Mouse (Mus musculus): ENCODE measurements around the gene Slc35f3. TPM values are rescaled to one million over a fixed set of nuclear protein-coding genes. Genes with fewer than 3 reads are reported as not detected.

Gene Slc35f3
- polyA plus RNA-seq (2014; fragmentation: Nextera tagmentation; extraction: Ambion mirVana), result 0.30 and 0.83 TPM in 2 replicates

- WGBS, result under 1% methylated on average over 70 of the region's 72 CpGs
- Histone ChIP-seq H3K4me1 (ENCODE audit: control insufficient read depth, insufficient read depth, low read length) (no peaks in the 10 kb centered on the region), H3K4me3 (ENCODE audit: low read length) (peak within 1 kb of the TSS; percentile 48), H3K27me3 (ENCODE audit: control insufficient read depth, insufficient read depth, low read length) (peaks cover 15% of the 10 kb centered on the region), H3K9me3 (ENCODE audit: control insufficient read depth, low read length) (no peaks in the 10 kb centered on the region), H3K27ac (ENCODE audit: low read depth, low read length) (no peak within 1 kb of the TSS), H3K36me3 (ENCODE audit: control insufficient read depth, insufficient read depth, low read length) (no peaks in the 10 kb centered on the region), H3K4me2 (replicated peaks; ENCODE audit: low read depth, low read length) (peak within 1 kb of the TSS; percentile 83), H3K9ac (ENCODE audit: low read depth, low read length) (peak within 1 kb of the TSS; percentile 59)
- ATAC-seq (ENCODE audit: low FRiP score, low TSS enrichment), result peak; percentile 81
These were observed at the start of gene Slc35f3 for GRCm38 (mm10) chr8:126298296-126299093. Gene Slc35f3 (plus strand): TSS chr8:126298558.

- no peak overlapping the region for H3K9ac ChIP-seq (ENCODE audit: low read depth, low read length)
- no peaks in the 10 kb centered on the region for H3K4me1 ChIP-seq (ENCODE audit: control insufficient read depth, insufficient read depth, low read length)
- no peak for ATAC-seq (ENCODE audit: low FRiP score, low TSS enrichment)
- H3K27ac ChIP-seq (ENCODE audit: low read depth, low read length), result no peak overlapping the region
- H3K27me3 ChIP-seq (ENCODE audit: control insufficient read depth, insufficient read depth, low read length), result no peaks in the 10 kb centered on the region
- 37% methylated on average over 4 of the region's 4 CpGs for WGBS
- H3K4me2 ChIP-seq (replicated peaks; ENCODE audit: low read depth, low read length), result no peak overlapping the region
- no peaks in the 10 kb centered on the region for H3K9me3 ChIP-seq (ENCODE audit: control insufficient read depth, low read length)
- H3K36me3 ChIP-seq (ENCODE audit: control insufficient read depth, insufficient read depth, low read length), result no peaks in the 10 kb centered on the region
- H3K4me3 ChIP-seq (ENCODE audit: low read length), result no peak overlapping the region
These were observed 47.9 kb upstream of the Slc35f3 start for GRCm38 (mm10) chr8:126250486-126250885.

GRCm38 (mm10) chr8:126256585-126257391, 41.6 kb upstream of the Slc35f3 start:
- H3K9ac ChIP-seq (ENCODE audit: low read depth, low read length), result no peak overlapping the region
- H3K36me3 ChIP-seq (ENCODE audit: control insufficient read depth, insufficient read depth, low read length), result no peaks in the 10 kb centered on the region
- H3K27me3 ChIP-seq (ENCODE audit: control insufficient read depth, insufficient read depth, low read length), result no peaks in the 10 kb centered on the region
- no peak overlapping the region for H3K27ac ChIP-seq (ENCODE audit: low read depth, low read length)
- WGBS, result 49% methylated on average over 9 of the region's 9 CpGs
- no peak overlapping the region for H3K4me2 ChIP-seq (replicated peaks; ENCODE audit: low read depth, low read length)
- H3K4me1 ChIP-seq (ENCODE audit: control insufficient read depth, insufficient read depth, low read length), result no peaks in the 10 kb centered on the region
- ATAC-seq (ENCODE audit: low FRiP score, low TSS enrichment), result no peak
- no peaks in the 10 kb centered on the region for H3K9me3 ChIP-seq (ENCODE audit: control insufficient read depth, low read length)
- no peak overlapping the region for H3K4me3 ChIP-seq (ENCODE audit: low read length)

DNA sequence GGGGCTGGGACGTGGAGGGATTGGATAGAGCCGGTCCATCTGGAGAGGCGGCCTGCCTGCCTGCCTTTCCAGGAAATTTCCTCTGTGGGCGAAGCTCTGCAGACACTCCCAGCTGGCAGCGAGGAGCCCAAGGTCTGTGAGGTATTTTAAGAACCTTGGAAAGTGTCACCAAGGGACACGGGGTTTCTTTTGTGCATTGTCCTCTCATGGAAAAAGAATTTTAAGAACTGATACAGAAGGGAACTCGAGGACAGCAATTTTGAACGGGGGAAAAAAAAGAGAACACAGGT, 41.0 kb upstream of the Slc35f3 start:
- 63% methylated on average over 8 of the region's 8 CpGs for WGBS
- H3K36me3 ChIP-seq (ENCODE audit: control insufficient read depth, insufficient read depth, low read length), result no peaks in the 10 kb centered on the region

DNA sequence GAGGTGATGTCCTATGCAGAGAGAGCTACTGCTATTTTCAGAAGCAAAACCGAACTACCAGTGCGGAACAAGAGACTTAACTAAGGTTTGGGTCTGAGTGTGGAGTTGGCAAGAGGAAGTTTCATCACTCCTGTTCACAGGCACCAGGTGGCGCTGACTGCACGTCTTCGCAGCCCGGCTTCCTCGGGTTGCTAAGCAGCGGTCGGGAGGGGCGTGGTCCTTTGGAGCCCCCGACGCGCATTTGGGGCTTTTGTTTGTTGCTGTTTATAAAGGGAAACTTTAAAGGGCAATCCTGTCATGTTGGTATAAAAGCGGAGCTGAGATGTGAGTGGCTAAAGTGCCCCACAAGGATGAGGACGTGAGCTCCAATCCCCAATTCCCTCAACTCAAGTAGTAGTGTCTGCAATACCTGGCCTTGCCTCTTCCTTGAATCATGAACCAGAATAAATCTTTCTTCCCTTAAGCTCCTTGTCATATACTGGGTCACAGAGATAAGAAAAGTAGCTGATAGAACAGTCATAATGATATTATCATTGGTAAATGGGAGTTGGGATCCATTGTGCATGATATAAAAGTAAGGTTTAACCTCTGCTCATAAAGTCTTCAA, 40.1 kb upstream of the Slc35f3 start:
- Histone ChIP-seq H3K4me1 (ENCODE audit: control insufficient read depth, insufficient read depth, low read length) (no peaks in the 10 kb centered on the region), H3K36me3 (ENCODE audit: control insufficient read depth, insufficient read depth, low read length) (no peaks in the 10 kb centered on the region), H3K4me3 (ENCODE audit: low read length) (no peak overlapping the region), H3K4me2 (replicated peaks; ENCODE audit: low read depth, low read length) (peak overlapping the region; percentile 25), H3K27me3 (ENCODE audit: control insufficient read depth, insufficient read depth, low read length) (no peaks in the 10 kb centered on the region), H3K27ac (ENCODE audit: low read depth, low read length) (no peak overlapping the region), H3K9me3 (ENCODE audit: control insufficient read depth, low read length) (no peaks in the 10 kb centered on the region), H3K9ac (ENCODE audit: low read depth, low read length) (no peak overlapping the region)
- 5% methylated on average over 15 of the region's 15 CpGs for WGBS
- peak; percentile 49; the same call in 1 of the 2 replicates for ATAC-seq (ENCODE audit: low FRiP score, low TSS enrichment)

More for the DNA sequence above, 41.0 kb upstream of the Slc35f3 start:
- H3K9ac ChIP-seq (ENCODE audit: low read depth, low read length), result no peak overlapping the region
- H3K4me3 ChIP-seq (ENCODE audit: low read length), result no peak overlapping the region
- H3K9me3 ChIP-seq (ENCODE audit: control insufficient read depth, low read length), result no peaks in the 10 kb centered on the region
- no peak for ATAC-seq (ENCODE audit: low FRiP score, low TSS enrichment)
- H3K27me3 ChIP-seq (ENCODE audit: control insufficient read depth, insufficient read depth, low read length), result no peaks in the 10 kb centered on the region
- no peak overlapping the region for H3K4me2 ChIP-seq (replicated peaks; ENCODE audit: low read depth, low read length)
- H3K27ac ChIP-seq (ENCODE audit: low read depth, low read length), result no peak overlapping the region
- H3K4me1 ChIP-seq (ENCODE audit: control insufficient read depth, insufficient read depth, low read length), result no peaks in the 10 kb centered on the region

DNA sequence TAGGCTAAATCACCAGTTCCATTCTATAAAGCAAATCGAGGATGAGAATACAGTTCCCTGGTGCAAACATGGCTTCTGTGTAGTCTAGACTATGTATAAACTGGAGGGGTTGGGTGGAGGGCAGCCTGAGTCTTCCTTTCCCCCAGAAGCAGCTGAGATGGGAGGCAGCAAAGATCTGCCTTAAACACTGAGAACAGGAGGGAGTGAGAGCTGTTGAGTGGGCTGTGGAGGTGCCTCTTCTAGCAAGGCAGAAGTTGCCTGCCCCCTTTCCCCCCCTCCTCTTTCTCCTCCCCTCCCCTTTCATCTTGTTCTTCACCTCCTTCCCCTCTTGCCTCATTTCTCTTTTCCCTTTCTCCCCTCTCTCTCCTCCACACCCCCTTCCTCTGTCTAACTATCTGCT, 33.2 kb upstream of the Slc35f3 start:
- Histone ChIP-seq H3K36me3 (ENCODE audit: control insufficient read depth, insufficient read depth, low read length) (no peaks in the 10 kb centered on the region), H3K27me3 (ENCODE audit: control insufficient read depth, insufficient read depth, low read length) (no peaks in the 10 kb centered on the region), H3K9me3 (ENCODE audit: control insufficient read depth, low read length) (no peaks in the 10 kb centered on the region), H3K4me3 (ENCODE audit: low read length) (no peak overlapping the region), H3K4me2 (replicated peaks; ENCODE audit: low read depth, low read length) (no peak overlapping the region), H3K27ac (ENCODE audit: low read depth, low read length) (no peak overlapping the region), H3K9ac (ENCODE audit: low read depth, low read length) (no peak overlapping the region), H3K4me1 (ENCODE audit: control insufficient read depth, insufficient read depth, low read length) (no peaks in the 10 kb centered on the region)
- 96% methylated on average over 1 of the region's 1 CpGs for WGBS
- no peak for ATAC-seq (ENCODE audit: low FRiP score, low TSS enrichment)

DNA sequence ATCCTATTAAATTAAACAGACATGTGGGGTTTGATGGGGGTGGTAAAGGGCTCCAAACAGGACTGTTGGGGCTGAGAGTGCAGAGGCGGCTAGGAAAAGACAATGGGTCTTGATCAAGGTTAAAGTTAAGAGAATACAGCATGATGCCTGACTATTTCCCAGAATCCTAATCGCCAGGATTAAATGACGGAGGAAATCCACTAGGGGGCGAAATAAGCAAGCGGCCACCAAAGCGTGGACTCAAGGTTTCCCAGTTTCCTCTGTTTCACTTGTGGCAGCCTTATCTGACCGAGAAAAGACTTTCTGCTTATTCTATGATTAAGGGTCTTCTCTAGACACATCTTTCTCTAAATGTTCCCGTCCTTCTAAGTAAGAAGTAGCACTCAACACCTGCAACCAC, 31.2 kb upstream of the Slc35f3 start:
- ATAC-seq (ENCODE audit: low FRiP score, low TSS enrichment), result no peak
- no peaks in the 10 kb centered on the region for H3K4me1 ChIP-seq (ENCODE audit: control insufficient read depth, insufficient read depth, low read length)
- H3K4me3 ChIP-seq (ENCODE audit: low read length), result no peak overlapping the region
- no peak overlapping the region for H3K4me2 ChIP-seq (replicated peaks; ENCODE audit: low read depth, low read length)
- WGBS, result 41% methylated on average over 8 of the region's 8 CpGs
- no peaks in the 10 kb centered on the region for H3K9me3 ChIP-seq (ENCODE audit: control insufficient read depth, low read length)
- no peak overlapping the region for H3K9ac ChIP-seq (ENCODE audit: low read depth, low read length)
- H3K27me3 ChIP-seq (ENCODE audit: control insufficient read depth, insufficient read depth, low read length), result no peaks in the 10 kb centered on the region
- H3K36me3 ChIP-seq (ENCODE audit: control insufficient read depth, insufficient read depth, low read length), result no peaks in the 10 kb centered on the region
- H3K27ac ChIP-seq (ENCODE audit: low read depth, low read length), result no peak overlapping the region

- Histone ChIP-seq H3K36me3 (ENCODE audit: control insufficient read depth, insufficient read depth, low read length) (no peaks in the 10 kb centered on the region), H3K9ac (ENCODE audit: low read depth, low read length) (no peak overlapping the region), H3K4me3 (ENCODE audit: low read length) (no peak overlapping the region), H3K4me1 (ENCODE audit: control insufficient read depth, insufficient read depth, low read length) (no peaks in the 10 kb centered on the region), H3K27ac (ENCODE audit: low read depth, low read length) (no peak overlapping the region), H3K9me3 (ENCODE audit: control insufficient read depth, low read length) (no peaks in the 10 kb centered on the region), H3K27me3 (ENCODE audit: control insufficient read depth, insufficient read depth, low read length) (no peaks in the 10 kb centered on the region), H3K4me2 (replicated peaks; ENCODE audit: low read depth, low read length) (no peak overlapping the region)
- ATAC-seq (ENCODE audit: low FRiP score, low TSS enrichment), result no peak
- 32% methylated on average over 6 of the region's 6 CpGs for WGBS
These were observed 28.6 kb upstream of the Slc35f3 start for GRCm38 (mm10) chr8:126269733-126270132.

DNA sequence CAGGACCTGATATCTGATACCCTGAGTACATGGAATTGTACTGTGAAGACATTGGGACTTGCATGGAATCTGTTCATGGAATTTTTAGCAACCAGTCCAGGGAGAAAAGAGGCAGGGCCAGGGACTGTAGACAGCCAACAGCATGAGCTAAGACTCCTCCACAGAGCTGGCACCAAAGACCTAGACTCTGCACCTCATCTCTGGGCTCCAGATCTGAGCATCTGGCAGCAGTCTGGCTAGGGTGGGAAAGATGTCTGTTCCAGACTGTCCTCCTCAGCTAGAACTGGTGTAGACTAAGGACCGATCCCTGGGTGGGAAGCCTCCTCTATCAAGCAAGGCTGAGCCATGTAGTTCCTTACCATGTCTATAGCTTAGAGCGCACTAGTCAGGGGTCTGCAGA, 25.9 kb upstream of the Slc35f3 start:
- Histone ChIP-seq H3K4me3 (ENCODE audit: low read length) (no peak overlapping the region), H3K4me2 (replicated peaks; ENCODE audit: low read depth, low read length) (no peak overlapping the region), H3K27ac (ENCODE audit: low read depth, low read length) (no peak overlapping the region), H3K27me3 (ENCODE audit: control insufficient read depth, insufficient read depth, low read length) (no peaks in the 10 kb centered on the region), H3K4me1 (ENCODE audit: control insufficient read depth, insufficient read depth, low read length) (no peaks in the 10 kb centered on the region), H3K36me3 (ENCODE audit: control insufficient read depth, insufficient read depth, low read length) (no peaks in the 10 kb centered on the region), H3K9me3 (ENCODE audit: control insufficient read depth, low read length) (no peaks in the 10 kb centered on the region), H3K9ac (ENCODE audit: low read depth, low read length) (no peak overlapping the region)
- no peak for ATAC-seq (ENCODE audit: low FRiP score, low TSS enrichment)
- 96% methylated on average over 2 of the region's 2 CpGs for WGBS
